Mouse (Mus musculus) cerebellum, adult 11 months (tissue): Measurements from ENCODE around the gene Plcb4.
"Not testable (repeated sequence)": the region's sequence is repeated elsewhere in the genome, so short reads cannot be mapped to it uniquely, and the experiment has no call there.

Source experiments
- DNase-seq: peaks from one replicate; pipeline ENCODE4 v3.0.0; 2022

The Plcb4 gene

DNA sequence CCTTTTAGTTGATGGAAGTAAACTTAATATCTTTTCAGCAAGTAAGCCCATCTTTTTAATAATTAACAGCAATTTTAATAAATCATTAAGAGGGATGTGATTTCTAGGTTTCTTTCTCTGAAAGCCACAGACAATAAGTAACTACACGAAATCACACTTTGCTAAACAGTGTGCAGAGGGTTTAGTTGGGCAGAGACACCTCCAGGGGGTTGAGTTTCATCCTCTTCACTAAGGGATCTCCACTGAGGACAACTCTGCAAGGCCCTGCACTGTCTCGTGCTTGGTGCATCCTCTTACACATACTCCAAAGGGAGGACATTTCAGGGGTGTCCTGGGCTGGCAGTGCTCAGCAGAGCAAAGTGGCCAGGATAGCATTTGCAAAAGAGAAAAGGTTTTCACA lies 235.8 kb downstream of the Plcb4 start:
- DNase-seq: no peak

DNA sequence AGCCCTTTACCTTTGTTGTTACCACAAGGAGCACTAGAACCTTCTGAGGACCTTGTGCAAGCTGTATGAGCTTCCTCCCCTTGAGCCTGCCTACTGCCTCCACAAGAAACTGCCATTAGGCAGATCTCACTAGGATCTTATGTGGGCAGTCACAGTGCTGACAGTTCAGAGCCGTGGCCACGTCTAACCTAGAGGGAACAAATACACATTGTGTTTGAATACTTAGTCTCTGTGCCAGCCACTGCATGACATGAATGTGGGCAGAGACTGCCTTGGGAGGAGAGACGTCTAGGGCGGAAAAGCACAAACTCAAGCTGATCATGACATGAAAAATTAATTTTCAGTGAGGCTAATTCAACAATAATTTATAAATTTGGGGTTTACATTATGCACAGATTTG lies 239.2 kb downstream of the Plcb4 start:
- no peak for DNase-seq

DNA sequence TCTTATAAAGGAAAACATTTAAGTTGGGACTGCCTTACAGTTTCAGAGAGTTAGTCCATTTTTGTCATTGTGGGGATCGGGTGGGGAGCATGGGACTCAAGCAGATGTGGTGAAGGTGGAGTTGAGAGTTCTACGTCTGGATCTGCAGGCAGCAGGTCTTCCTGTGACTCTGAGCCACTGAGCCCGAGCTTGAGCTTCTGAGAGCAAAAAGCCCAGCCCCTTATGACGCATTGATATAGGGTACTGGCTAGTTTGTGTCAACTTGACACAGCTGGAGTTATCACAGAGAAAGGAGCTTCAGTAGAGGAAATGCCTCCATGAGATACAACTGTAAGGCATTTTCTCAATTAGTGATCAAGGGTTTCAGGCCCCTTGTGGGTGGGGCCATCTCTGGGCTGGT lies 241.1 kb downstream of the Plcb4 start:
- DNase-seq: not testable (repeated sequence)

DNA sequence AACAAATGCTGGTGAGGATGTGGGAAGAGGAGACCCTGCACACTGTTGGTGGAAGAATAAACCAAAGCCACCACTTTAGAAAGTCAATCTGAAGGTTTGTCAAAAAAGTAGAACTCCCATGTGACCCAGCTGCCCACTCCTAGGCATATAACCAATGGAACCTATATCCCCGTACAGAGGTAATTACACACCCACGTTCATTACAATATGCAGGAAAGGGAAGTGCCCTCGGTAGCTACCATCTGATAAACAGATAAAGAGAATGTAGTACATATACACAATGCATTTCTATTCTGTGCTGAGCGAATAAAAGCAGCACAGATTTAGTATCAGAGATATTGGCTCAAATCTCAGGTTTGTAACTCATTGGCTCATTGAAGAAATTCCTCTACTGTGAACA lies 242.2 kb downstream of the Plcb4 start:
- no peak for DNase-seq

DNA sequence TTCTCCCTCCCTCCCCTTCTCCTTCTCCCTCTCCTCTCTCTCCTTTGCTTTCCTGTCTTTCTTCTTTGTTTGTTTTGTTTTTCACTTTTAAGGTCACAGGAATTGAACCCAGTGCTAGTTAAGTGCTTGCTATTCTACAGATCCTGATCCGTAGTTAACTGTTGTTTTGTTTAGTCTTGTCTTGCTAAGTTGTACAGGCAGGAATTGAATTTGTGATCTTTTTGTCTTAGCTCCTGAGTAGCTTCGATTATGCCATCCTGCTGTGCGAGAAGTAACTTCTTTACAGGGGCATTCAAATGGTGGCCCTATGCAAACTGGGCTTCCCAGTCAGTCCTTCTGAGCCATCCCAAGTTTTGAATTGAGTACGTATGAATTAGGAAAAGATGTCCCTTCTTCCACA lies 245.5 kb downstream of the Plcb4 start:
- no peak for DNase-seq

DNA sequence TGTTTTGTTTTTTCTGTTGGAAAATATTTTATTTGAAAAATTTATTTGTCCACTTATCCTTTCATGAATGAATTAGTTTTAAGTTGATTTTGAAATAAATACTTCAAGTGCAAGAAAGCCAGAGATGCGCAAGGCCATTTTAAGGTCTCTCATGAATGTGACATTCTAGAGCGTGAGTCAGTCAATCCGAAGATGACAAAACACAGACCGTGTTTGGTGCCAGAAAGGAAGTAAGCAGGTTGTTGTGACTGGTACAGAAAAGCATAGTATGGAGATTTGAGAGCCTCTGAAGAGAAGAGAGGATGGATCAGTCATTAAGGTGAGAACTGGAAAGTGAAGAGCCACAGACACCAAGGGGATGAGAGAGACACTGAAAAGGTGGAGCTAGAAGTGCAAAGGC lies 246.0 kb downstream of the Plcb4 start:
- DNase-seq: no peak

DNA sequence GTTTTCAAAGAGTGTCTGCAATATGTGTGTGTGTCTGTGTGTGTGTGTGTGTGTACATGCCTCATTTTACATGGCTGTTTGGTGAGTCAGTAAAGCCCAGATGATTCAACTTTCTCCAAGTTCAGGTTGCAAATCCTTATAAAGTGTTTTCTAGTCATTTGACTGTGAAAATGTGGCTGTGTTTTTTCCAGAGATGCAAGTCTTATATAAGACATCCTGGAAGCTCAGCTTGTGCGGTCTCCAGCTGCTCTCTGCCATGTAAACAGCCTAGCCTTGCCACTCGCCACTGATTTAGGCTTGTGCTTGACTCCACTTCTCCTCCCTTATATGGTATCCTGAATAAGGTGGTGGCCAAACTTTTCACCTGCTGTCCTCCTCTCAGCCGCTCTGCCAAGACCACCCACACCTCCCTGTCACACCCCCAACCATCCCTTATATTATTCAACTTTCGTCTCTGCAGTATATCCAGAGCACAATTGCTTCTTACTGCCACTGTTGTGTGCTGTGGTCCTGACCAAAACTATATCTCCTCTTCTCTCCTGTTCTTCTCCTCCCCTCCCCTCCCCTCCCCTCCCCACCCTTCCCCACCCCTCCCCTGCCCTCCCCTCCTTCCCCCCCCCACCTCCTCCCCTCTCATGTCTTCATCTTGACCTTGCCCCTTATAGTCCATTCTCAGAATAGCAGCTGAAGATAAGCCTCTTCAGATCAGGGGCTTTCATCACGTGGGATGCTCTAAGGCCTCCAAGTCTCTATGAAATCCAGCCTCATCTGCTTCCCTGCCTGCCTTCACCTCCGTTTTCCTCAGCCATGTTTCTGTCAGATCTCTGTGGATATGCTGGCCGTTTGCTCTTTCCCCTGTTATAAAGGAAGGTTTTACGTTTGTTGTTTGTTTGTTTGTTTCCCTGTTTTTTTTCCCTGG lies 255.8 kb downstream of the Plcb4 start:
- no peak for DNase-seq

DNA sequence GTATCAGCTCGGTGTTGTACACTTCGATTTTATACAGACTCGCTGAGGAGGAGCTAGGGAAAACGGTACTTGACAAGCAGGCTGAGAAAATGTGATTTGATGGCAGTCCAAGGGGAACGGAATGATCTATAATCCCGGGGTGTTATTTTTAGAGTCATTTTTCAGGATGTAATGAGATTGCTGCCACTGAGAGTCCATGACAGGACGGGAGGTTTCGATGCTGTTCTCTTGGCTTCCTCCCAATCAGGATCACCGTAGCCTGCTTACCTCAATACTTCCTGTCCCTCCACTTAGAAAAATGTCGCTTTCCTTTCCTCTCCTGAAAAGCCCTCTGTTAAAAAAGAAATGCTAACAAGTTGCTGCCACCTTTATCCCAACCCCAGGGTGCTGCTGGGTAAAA lies 257.1 kb downstream of the Plcb4 start:
- DNase-seq: no peak

DNA sequence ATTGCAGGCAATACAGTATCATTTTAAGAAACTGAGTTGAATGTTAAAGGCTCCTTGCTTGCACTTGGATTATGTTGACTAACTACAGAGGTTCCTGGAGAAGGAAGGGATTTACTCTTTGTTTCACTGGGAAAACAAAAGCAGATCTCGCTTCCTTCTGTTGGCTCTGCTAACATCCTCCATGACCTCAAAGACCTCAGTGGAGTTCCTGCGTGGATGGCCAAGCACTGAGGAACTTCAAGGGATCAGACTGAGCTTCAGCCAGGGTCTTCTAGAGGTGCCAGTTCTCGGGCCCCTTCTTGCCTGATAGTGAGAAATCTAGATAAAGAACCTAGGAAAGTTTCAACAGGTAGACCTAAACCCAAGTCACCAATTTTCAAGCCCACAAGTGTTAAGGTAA lies 258.2 kb downstream of the Plcb4 start:
- DNase-seq: no peak

DNA sequence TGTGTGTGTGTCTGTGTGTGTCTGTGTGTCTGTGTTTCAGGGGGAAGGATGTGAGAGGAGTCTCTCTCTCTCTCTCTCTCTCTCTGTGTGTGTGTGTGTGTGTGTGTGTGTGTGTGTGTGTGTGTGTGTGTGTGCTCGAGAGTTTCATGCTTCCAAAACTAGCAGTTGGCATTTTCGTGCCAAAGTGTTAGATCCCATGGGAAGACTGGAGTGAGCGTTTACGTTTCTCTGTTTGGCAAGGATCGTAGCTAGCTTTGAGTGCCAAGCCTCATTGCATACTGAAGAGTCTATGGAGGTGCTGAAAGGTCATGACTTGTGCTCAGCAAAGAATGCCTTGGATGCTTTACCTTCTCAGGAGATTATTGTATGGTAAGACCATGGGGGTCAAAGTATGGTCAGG lies 259.3 kb downstream of the Plcb4 start:
- no peak for DNase-seq

DNA sequence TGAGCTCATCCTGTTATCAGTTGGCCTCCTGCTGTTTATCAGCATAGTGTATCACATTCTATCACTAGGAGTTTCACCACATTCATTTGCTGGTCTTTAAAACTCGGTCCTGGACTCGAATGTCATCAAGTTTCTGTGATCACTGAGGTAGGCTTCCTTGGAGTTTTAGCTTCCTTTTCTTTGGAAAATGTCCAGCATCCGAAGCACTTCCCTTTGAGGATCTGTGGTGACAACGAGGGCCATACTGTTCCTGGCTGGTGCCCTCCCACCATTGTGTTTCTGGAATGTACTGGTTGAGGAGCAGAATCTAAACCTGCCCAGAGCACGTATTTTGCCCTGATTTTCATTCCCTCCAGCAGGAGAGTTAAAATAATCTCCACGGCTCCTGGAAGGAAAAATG lies 260.8 kb downstream of the Plcb4 start:
- DNase-seq: no peak

DNA sequence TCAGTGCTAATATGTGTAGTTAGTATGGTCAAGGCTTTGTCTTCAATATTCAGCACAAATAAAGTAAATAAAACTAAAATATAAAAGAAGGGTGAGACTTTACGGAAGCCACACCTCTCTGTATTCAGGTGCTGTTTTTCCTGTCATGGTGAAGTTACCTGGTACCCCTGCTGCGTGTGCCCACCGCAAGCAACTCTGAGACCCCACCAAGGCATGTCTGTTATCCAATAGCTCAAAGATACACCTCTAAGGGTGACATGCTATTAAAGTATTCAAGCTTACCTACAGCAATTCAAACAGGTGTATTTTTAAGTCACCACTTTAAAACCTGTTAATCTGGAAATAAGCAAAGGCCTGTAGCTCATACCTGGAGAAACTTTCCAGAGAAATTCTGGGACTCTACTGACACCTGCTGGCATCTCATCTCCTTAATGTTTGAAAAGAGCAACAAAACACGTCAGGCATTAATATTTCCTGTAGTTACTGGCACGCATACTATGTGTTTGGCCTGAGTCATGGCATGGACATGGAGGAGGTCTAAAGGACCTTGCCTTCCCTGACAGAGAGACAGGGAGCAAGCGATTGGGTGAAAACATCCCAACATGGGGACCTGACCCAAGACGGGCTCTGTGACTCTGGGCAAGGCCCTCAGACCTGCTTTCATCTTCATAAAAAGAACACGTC lies 268.0 kb downstream of the Plcb4 start:
- DNase-seq: peak; percentile 69

DNA sequence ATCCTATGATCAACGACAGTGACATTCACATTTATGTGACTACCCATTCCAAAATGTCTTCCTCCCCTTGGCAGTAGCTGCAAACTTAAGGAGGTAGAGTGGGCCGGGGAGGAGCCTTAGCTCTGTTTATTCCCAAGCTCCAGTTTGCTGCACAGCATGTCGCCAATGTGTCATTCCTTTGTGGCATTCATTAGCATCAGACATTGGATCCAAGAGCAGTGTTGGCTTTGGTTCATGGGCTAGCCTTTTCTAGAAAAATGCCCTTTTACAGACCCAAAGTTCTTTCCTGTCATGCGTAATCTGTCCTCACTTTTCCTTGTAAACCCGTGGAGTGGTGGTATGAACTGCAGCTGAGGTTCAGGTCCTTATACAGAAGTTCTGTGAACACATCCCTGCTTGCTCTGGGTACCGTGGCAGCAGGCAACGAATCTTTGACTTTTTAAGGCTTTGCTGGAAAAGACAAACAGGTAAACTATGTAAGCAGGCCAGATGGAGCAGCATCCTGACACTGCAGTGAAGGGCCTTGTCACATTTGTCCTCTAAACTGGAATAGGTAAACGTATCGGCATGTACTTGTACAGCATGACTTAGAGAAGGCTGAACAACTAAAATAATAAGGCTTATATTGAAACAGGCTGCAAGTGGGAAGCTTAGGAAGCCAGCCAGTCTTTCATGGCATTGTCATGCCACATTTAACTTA lies 270.4 kb downstream of the Plcb4 start:
- peak; percentile 63 for DNase-seq

DNA sequence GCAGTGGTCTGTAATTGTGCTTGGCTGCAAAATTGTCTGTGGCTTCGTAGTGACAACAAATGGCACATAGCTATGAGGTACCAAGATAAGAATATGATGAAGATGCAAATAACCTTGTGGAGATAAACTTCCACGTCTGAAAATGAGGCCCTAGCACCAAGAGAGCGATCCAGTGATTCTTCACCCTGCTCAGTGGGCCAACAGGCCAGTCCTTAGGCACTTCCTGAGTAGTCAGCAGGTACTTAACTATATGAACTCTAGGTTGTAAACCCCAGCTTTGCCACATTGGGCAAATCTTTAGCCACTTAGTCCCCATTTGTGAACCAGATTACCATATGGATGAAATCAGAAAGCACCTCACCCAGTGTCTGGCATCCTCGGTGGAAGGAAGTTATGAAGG lies 271.9 kb downstream of the Plcb4 start:
- DNase-seq: no peak

DNA sequence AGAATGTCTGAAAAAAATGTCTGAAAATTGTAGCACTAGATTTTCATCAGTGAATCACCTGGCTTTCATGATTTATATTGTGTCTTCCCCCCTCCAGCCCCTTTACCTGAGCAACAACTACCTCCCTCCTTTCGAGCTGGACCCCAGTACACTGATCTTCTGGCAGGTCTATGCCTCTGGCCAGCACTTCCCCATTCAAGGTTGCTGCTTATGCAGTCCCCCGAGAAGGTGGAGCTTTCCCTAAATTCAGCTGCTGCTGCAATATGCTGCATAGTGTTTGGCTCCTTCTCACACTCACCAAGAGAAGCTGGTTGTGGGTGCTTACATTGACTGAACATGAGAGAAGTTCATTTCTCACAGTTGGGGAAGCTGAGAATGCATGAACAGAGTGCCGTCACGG lies 273.8 kb downstream of the Plcb4 start:
- no peak for DNase-seq

DNA sequence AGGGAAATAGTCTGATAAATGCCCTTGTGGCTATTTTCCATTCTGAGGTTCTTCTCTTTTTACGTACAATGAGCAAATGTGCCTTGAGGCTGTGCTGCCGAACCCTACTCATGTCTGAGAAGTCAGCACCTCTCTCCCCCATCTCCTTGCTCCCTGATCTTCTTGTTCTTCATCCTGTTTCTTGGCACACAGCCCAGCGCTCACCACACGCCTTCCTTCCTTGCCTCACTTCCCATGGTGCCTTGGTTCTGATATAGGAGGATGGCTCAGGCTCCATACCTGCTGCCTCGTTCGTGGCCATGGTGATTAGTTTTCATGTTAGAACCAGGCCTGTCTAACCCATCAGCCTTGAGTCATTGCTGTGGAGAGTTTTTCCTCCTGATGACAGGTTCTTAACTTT lies 277.6 kb downstream of the Plcb4 start:
- DNase-seq: no peak

DNA sequence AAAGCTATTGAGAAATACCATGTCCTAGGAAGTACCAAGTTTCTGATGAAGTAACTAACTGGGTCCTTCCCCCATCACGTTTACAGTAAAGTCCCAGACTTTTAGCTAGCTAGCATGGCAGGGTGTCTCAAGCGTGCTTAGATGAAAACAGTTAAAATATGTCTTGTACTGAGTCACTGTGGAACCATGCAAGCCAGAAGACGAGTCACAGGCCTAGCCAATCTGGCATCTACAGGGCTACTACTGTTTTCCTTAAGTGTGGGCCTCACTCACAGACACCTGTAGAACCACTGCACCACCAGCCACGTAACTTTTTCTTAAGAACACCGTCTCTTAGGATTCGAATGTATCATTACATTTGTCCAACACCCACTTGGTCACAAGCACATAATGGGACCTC lies 278.8 kb downstream of the Plcb4 start:
- DNase-seq: no peak

DNA sequence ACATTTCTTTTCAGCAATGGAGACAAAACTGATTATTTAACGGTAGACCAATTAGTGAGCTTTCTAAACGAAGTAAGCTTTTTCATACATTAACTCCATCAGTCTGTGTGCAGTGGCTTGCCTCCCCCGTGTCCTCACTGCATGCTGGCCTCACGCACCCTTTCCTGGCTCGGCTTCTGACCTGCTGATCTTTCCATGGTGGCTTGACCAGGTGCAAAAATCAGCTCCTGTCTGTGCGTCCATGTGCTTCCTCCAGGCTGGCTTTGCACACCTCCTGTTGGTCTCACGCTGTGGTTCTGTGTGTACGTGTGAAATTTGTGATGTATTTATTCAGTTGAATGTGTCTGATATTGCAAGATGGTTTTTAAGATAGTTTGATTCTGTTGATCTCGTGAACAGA lies 281.1 kb downstream of the Plcb4 start:
- DNase-seq: peak; percentile 47

DNA sequence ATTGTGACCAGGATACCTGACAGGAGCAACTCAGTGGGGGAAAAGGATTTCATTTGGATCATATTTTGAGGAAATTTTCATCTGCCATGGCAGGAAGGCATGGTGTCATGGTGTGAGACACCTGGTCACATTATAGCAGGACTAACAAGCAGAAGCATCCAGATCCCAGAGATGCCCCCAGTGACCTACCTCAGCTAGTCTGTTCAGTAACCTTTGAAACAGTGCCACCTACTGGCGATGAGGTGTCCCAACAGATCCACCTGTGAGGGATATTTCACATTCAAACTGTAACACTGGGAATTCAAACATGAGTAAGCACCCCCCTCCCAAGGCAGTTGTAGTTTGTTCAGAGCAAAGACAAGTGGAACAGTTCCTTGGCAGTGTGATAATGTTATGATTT lies 289.0 kb downstream of the Plcb4 start:
- DNase-seq: no peak

DNA sequence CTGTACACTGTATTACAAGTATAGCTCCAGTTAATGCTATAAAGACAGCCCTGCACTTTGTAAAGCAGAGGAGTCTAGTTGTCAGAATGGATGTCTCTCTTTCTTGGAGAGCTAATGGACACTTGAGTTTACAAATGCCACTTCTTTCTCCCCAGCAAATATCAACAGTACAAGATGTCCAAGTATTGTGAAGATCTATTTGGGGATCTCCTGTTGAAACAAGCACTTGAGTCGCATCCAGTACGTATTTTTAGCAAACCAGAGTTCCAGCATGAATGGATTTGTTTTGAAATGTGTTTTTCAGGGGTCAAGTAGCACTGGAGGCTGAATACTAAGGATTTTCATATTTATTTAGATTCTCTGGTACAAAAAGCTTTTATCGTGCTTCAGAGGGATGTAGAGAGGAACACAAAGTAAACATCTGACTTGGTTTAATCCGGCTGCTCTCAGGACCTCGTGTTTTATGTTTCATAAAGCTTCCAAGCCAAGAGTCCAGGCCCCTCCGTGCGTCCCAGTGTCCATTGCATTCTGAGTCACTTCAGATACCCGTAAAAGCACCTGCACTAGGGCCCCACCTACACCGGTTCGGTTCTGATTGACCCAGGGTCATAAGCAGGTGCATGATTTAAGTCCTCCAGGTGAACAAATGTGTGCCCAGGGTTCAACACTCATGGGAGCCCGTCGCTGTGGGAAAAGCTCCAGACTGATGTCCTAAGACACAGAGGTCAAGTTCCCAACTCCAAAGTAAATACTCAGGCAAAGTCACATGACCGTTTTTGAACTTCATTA lies 296.1 kb downstream of the Plcb4 start:
- DNase-seq: no peak

DNA sequence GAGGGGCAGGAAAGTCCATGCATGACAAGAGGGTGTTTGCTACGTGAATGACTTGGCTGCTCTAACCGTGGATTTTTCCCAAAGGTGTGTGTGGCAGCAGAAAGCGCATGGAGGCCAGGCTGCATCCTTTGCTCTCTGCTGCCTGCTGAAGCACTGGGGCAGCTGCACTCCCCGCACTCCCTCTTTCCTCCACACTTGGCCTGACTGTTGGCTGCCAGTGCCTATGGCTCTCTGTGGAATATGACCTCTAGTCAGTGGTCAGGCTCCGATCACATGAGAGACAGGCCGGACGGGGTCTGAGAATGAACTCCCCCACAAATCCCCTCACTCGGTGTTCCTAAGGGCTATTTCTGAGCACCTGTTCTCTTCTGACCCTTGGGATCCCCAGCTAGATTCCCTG lies 297.0 kb downstream of the Plcb4 start:
- no peak for DNase-seq

DNA sequence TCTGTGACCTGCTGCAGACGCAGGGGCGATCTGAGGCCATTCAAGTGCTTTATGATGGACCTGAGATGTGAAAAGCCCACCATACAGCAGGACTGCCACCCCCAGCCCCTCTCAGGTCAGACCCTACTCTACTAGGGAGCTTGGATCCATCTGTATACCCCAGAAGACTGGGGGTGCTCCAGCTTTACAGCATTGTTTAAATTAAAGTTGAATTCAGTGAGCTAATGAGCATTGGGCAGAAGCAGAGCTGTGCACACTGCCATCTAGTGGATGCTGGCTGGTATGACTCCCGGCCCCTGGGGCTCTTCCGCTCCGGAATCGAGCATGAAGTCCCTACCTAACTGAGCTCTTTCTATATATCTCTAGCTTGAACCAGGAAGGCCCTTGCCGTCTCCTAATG lies 298.9 kb downstream of the Plcb4 start:
- DNase-seq: peak; percentile 59

DNA sequence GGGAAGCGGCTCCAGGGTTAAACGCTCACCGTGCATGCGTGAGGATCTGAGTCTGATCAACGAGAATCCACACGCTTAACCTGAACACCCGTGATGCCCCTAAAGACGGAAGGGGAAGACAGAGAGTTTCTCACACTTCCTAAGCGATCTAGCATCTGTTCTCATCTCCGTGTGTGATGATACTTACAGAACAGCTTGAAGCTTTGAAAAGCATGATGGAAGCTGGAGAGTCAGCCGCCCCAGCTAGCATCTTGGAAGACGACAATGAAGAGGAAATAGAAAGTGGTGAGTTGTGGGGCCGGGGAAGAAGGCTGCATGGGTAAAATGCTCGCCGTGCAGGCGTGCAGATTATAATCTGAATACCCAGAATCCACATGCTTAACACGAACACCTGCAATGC lies 299.6 kb downstream of the Plcb4 start:
- DNase-seq: no peak
